Mouse (Mus musculus) MEL (cell line): Measurements from ENCODE around the gene Tnrc18.

Experiments
- CTCF ChIP-seq, 3 experiments: IDR thresholded peaks in 2 of 3; conservative IDR thresholded peaks in 1 of 3; 2 replicates each; pipeline ENCODE4 v1.5.1; 2011 to 2012; ENCODE audit warnings: low read length in 3 of 3, low read depth in 2 of 3, mild to moderate bottlenecking in 2 of 3, improper control_type of control experiment in 1 of 3, inconsistent platforms in 1 of 3, mixed read lengths in 1 of 3, moderate library complexity in 1 of 3; ENCODE audit not compliant: control insufficient read depth in 1 of 3, insufficient read depth in 1 of 3, poor library complexity in 1 of 3, severe bottlenecking in 1 of 3
- GATA1 ChIP-seq: IDR thresholded peaks from 2 replicates; pipeline ENCODE4 v1.6.1; 2011; ENCODE audit warnings: low read depth, low read length, improper control_type of control experiment
- MAX ChIP-seq: IDR thresholded peaks from 2 replicates; pipeline ENCODE4 v1.6.1; 2011; ENCODE audit warnings: low read length, improper control_type of control experiment
- NRF1 ChIP-seq: IDR thresholded peaks from 2 replicates; pipeline ENCODE4 v1.6.1; 2014; ENCODE audit warnings: low read depth, mild to moderate bottlenecking, inconsistent platforms, low read length, improper control_type of control experiment, moderate library complexity; ENCODE audit not compliant: poor library complexity, insufficient read depth, severe bottlenecking
- POLR2A ChIP-seq, 2 experiments: IDR thresholded peaks; 2 replicates each; pipeline ENCODE4 v1.6.1; 2011 to 2012; ENCODE audit warnings: low read length in 2 of 2, mild to moderate bottlenecking in 2 of 2, control low read depth in 1 of 2, improper control_type of control experiment in 1 of 2, low read depth in 1 of 2, moderate library complexity in 1 of 2; ENCODE audit not compliant: control insufficient read depth in 1 of 2, insufficient read depth in 1 of 2, poor library complexity in 1 of 2
- TAL1 ChIP-seq: IDR thresholded peaks from 2 replicates; pipeline ENCODE4 v1.6.1; 2012; ENCODE audit warnings: mild to moderate bottlenecking, inconsistent platforms, low read length, moderate library complexity, mixed read lengths
- TCF12 ChIP-seq: IDR thresholded peaks from 2 replicates; pipeline ENCODE4 v1.6.1; 2014; ENCODE audit warnings: low read depth, mild to moderate bottlenecking, inconsistent platforms, low read length, improper control_type of control experiment, moderate library complexity

DNA sequence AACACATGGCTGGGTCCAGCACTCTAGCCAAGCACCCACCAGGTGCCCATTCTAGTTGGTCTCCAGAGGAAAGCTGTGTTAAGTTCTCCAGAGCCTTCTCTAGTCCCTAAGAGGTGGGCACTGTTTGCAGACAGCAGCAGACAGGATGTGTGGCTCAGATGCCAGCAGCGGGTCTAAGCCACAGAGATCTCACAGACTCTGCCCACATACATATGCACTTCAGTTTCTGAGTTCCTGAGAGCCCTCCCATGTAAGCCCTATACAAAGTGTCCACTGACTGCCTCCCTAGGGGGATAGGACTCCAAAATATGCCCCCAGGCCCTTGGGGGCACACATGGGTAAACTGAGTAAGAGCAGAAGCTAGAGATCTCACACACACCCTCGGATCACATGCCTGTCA is 23.3 kb downstream of the Tnrc18 start:
- TF ChIP-seq MAX: no peak
- TF ChIP-seq NRF1: no peak
- no peak for TF ChIP-seq GATA1
- TF ChIP-seq POLR2A (IDR thresholded peaks at IDR 0.05; ENCODE audit: control insufficient read depth in 1 of 2, insufficient read depth in 1 of 2, low read depth in 1 of 2, low read length in 2 of 2, poor library complexity in 1 of 2): no peak
- TF ChIP-seq TCF12: no peak
- TF ChIP-seq CTCF (IDR thresholded peaks at IDR 0.05 in 2 of 3, conservative IDR thresholded peaks at IDR 0.05 in 1 of 3; ENCODE audit: control insufficient read depth in 1 of 3, insufficient read depth in 1 of 3, low read depth in 2 of 3, low read length in 3 of 3, poor library complexity in 1 of 3, severe bottlenecking in 1 of 3): no peak
- TF ChIP-seq TAL1: no peak
